Mouse (Mus musculus): ENCODE results near the gene Plin2. TPM values are rescaled to one million over a fixed set of nuclear protein-coding genes. Genes with fewer than 3 reads are reported as not detected.

The Plin2 gene
- 33.5 and 34.7 TPM in 2 replicates for polyA plus RNA-seq (2015; fragmentation: Nextera tagmentation; extraction: Ambion mirVana)

GRCm38 (mm10) chr4:86669780-86670201 is at the start of gene Plin2:
TSS of gene Plin2 (minus strand) at chr4:86670060.

DNA sequence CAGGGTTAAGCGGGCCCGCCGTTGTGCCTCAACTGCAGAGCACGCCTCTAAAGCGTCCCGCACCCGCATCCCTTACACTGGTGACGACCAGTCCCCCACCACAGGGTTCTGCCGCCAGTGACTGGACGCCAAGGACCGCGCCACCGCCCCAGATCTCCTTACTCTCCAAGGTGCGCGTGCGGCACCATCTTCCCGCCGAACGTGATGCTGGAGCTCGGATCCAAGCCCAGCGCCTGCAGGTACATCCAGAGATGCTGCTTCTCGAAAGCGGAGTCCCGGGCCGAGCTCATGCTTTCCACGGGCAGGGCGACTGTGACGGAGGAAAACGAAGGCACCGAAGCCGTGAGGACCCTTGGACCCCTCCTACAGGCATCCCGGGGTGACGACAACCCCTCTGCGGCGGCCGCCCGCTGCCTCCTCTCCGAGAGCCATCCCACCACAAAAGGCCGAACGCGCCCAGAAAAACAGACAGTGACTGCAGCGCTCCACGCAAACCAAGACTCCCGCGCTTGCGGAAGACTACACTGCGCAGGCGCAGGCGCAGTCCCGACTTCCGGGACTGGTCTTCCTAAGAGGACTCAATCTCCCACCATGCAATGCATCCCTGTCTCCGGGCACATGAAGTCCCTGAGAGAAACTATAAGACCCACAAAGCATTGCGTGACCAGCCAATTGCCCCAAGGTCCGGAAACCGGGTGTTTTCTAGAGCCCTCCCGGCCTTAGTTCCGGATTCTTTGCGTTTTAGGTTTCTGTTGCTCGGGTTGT is 58.2 kb downstream of the Plin2 start, which contains the start of gene Haus6:
Gene Haus6 (minus strand): TSS at position 532 of the 765 bp plus-strand sequence.

Other genes with a start within 250 kb of the Plin2 start
- gene Saxo1, start 111.7 kb downstream of the Plin2 start, polyA plus RNA-seq (2015; fragmentation: Nextera tagmentation; extraction: Ambion mirVana), result not detected in 2 replicates
- gene Rraga, start 94.4 kb downstream of the Plin2 start, polyA plus RNA-seq (2015; fragmentation: Nextera tagmentation; extraction: Ambion mirVana), result 111 and 121 TPM in 2 replicates
- gene Haus6, start 58.0 kb downstream of the Plin2 start, polyA plus RNA-seq (2015; fragmentation: Nextera tagmentation; extraction: Ambion mirVana), result 3.9 and 4.2 TPM in 2 replicates
- 2.4 and 3.1 TPM in 2 replicates for gene Dennd4c, start 78.5 kb upstream of the Plin2 start, polyA plus RNA-seq (2015; fragmentation: Nextera tagmentation; extraction: Ambion mirVana)
- 302 and 307 TPM in 2 replicates for gene Rps6, start 187.4 kb upstream of the Plin2 start, polyA plus RNA-seq (2015; fragmentation: Nextera tagmentation; extraction: Ambion mirVana)
- 10.3 and 10.9 TPM in 2 replicates for gene Acer2, start 204.3 kb upstream of the Plin2 start, polyA plus RNA-seq (2015; fragmentation: Nextera tagmentation; extraction: Ambion mirVana)

Measured in neural tube, postnatal 0 days (tissue).